Mouse (Mus musculus): ENCODE results near the gene Cldn19. TPM values are rescaled to one million over a fixed set of nuclear protein-coding genes. Genes with fewer than 3 reads are reported as not detected.
A peak's percentile ranks its signal among the peaks of the same experiment; 100 is the strongest.

Cldn19 gene
- total RNA-seq (2021) = under 1 TPM in 1 of 2 experiments, not detected in 1; 0.06 TPM

DNA sequence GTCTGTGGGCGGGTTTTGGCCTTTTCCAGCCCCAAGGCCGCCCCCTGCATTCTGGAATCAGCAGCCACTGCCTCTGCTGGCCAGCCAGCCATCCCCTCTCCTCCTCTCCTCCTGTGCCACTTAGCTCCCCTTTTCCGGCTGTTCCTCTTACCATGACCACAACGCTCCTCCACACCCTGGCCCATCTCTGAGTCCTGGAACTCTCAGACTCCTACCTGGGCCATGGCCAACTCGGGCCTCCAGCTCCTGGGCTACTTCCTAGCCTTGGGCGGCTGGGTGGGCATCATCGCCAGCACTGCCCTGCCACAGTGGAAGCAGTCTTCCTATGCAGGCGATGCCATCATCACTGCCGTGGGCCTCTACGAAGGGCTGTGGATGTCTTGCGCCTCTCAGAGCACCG is at the start of gene Cldn19:
Cldn19 (plus strand) TSS at position 64 of the 400 bp plus-strand sequence.
- intact Hi-C loops (cut with DNase I) = no loop called here
- no peak for DNase-seq (ENCODE audit: low spot score)

- DNase-seq (ENCODE audit: low spot score) = no peak
Measured at GRCm38 (mm10) chr4:119216667-119217066, 38.5 kb upstream of the Cldn19 start.

GRCm38 (mm10) chr4:119218169-119218568 is 37.0 kb upstream of the Cldn19 start, which contains the start of gene Tmem269:
Gene Tmem269 (minus strand): TSS chr4:119218217.
- no peak for DNase-seq (ENCODE audit: low spot score)
- intact Hi-C loops (cut with DNase I) = no loop called here

More at GRCm38 (mm10) chr4:119216667-119217066, 38.5 kb upstream of the Cldn19 start:
- intact Hi-C loops (cut with DNase I) = no loop called here

- no peak for DNase-seq (ENCODE audit: low spot score)
- intact Hi-C loops (cut with DNase I) = no loop called here
Measured at GRCm38 (mm10) chr4:119223696-119224095, 31.5 kb upstream of the Cldn19 start.

- intact Hi-C loops (cut with DNase I) = no loop called here
- no peak for DNase-seq (ENCODE audit: low spot score)
Measured at GRCm38 (mm10) chr4:119224534-119224933, 30.7 kb upstream of the Cldn19 start.

DNA sequence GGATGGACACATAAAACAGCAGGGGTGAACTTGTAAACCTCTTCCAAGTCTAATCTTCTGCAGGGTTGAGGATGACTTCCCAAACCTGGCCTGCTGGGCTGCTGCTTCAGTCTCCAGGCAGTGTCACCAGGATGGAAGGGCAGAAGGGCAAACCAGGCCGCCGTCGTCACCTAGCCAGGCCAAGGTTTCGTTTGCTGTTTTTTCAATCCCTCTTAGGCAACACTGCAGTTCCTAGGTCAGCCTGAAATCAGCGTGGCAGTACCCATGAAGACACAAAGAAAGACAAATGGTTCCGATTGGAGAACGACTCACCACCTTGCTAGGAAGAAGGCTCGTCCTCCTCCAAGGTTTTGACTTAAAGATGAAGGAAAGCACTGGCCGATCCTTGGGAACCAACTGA is 29.5 kb upstream of the Cldn19 start:
- intact Hi-C loops (cut with DNase I) = no loop called here
- DNase-seq (ENCODE audit: low spot score) = no peak

DNA sequence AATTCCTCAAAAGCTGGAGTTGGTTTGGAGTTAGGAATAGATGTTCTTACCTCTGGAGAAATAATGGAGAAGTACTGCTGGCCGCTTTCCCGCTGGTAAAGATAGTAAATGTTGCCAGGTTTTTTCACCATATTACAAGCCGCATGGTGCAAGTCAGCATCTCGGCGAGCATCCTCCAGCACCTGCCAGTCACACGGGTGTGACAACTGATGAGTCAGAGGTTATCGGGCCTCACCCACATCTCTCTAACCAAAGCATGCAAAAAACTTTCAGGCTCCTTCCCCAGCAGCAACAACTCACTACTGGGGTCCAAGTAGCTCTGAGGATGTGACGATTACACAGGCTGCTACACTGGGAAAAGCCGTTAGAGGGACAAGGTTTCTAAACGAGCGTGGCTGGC is 28.5 kb upstream of the Cldn19 start:
- no peak for DNase-seq (ENCODE audit: low spot score)
- intact Hi-C loops (cut with DNase I) = no loop called here

DNA sequence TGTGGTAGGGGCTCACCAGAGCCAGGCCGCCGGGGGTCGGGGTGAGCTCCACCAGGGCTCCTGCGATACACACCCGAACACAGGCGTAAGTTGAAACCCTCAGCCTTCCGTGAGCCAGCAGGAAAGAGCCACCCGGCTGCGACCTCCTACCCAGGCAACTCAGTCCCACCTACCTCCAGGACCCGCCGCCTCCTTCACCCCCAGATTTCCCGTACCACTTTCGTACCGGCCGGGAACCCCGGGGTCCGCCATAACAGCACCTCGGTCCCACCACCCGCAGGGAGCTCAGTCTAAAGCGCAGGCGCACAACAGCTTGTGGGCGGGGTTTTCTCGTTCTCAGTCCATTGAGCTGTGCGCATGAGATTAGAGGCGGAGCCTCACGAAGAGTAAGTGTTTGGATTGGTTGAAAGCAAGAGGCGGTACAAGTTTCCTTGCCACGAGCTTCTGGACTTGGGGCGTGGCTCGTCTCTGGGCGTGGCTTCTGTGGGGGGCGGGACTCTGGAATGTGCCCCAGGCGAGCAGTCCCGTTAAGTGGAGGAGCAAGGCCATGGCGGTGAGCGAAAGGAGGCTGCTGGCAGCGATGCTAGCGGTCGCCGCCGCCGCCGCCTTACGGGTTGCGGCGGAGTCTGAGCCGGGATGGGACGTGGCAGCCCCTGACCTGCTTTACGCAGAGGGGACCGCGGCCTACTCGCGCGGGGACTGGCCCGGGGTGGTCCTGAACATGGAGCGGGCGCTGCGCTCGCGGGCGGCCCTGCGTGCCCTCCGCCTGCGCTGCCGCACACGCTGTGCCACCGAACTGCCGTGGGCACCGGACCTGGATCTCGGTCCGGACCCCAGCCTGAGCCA is 22.6 kb upstream of the Cldn19 start, which contains the start of the genes AU022252 and P3h1:
AU022252 (minus strand) TSS at position 303 of the 846 bp plus-strand sequence.
P3h1 (plus strand) TSS at position 506 of the 846 bp plus-strand sequence.
- DNase-seq (ENCODE audit: low spot score) = peak; percentile 98
- intact Hi-C loops (cut with DNase I) = loop anchor here (5.0 kb wide), 1 partner anchor 1785 kb away; the partner anchor contains the start of gene Smap2

DNA sequence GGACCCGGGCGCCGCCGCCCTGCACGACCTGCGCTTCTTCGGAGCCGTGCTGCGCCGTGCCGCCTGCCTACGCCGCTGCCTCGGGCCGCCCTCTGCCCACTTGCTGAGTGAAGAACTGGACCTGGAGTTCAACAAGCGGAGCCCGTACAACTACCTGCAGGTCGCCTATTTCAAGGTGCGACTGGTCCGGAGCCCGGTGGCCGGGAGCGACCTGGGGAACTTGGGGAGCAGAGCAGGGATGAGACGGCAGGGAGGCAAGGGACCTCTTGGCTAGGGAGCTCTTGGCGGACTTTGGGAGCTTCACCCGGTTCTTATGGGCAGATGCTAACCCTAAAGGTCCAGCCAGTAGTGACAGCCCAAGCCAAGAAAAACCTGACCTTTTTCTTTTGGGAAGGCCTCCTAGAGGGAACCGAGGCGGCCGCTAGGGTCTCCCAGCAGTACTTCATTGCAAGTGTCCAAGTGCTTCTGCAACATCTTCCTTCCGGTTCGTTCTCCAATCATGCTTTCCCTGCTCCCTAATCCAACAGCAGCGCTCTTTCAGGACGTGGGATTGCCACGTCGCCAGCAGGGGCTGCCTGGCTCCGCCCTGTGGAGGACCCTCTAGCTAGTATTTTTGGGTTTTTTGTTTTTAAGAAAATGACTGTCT is 21.8 kb upstream of the Cldn19 start:
- DNase-seq (ENCODE audit: low spot score) = no peak
- intact Hi-C loops (cut with DNase I) = loop anchor here (5.0 kb wide), 1 partner anchor 1784 kb away; the partner anchor contains the start of gene Smap2

DNA sequence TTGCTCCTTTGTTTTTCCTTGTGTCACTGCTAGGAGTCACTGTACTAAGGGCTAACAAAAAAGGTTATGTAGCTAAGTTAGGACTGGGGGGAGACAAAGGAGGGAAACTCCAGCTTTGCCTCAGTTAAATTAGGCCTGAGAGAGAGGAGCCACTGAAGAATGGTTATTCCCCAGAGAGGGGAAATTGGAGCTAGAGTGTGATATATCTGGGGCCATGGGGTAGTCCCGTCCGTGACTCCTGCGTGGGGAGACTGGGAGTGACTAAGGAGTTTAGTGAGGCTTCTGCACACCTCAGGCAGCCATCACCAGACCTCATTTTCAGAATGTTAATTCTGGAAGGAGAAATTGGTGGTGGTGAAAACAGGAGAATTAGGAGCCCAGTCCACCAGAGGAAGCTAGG is 20.9 kb upstream of the Cldn19 start:
- no peak for DNase-seq (ENCODE audit: low spot score)
- intact Hi-C loops (cut with DNase I) = loop anchor here (5.0 kb wide), 1 partner anchor 1783 kb away; the partner anchor contains the start of gene Smap2

GRCm38 (mm10) chr4:119238661-119239060 is 16.6 kb upstream of the Cldn19 start:
- no peak for DNase-seq (ENCODE audit: low spot score)
- intact Hi-C loops (cut with DNase I) = no loop called here

- peak; percentile 30 for DNase-seq (ENCODE audit: low spot score)
- intact Hi-C loops (cut with DNase I) = no loop called here
Measured at GRCm38 (mm10) chr4:119239181-119239682, 16.0 kb upstream of the Cldn19 start.

DNA sequence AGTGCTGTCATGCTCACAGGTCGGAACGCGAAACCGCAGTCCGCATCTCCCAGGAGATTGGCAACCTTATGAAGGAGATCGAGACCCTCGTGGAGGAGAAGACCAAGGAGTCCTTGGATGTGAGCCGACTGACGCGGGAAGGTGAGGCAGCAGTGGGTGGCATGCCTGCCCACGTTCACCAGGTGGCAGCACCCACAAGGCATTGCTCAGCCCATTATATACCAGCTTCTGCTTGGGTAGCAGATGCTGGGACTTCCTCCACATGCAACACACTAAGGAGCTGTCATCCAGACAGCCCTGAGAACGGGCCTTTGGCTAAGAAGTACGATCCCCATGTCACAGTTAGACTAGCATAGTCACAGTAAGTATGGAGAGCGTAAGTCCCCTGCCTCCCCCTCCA is 13.6 kb upstream of the Cldn19 start:
- DNase-seq (ENCODE audit: low spot score) = no peak
- intact Hi-C loops (cut with DNase I) = loop anchor here (2.0 to 10.0 kb wide), 2 partner anchors 383 to 887 kb away; no protein-coding TSS in a partner anchor

DNA sequence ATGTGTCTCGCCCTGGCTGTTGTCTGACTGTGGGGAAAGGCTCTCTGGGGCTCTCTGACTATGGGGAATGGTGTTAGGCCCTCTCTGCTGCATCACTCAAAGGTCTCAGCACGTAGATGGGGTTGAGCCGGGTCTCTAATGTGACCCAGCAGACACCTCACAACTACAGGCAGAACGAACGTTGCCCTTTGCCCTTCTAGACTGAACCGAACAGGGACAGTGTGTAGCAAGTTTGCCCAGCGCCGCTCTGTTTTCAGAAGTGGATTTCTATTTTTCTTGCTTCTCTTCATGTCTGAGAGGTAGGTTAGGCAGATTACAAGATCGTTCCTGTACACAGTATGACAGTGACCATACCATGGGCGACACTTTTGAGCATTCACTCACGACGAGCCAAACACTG is 12.6 kb upstream of the Cldn19 start:
- DNase-seq (ENCODE audit: low spot score) = no peak
- intact Hi-C loops (cut with DNase I) = loop anchor here (10.0 kb wide), 1 partner anchor 382 kb away; no protein-coding TSS in a partner anchor

DNA sequence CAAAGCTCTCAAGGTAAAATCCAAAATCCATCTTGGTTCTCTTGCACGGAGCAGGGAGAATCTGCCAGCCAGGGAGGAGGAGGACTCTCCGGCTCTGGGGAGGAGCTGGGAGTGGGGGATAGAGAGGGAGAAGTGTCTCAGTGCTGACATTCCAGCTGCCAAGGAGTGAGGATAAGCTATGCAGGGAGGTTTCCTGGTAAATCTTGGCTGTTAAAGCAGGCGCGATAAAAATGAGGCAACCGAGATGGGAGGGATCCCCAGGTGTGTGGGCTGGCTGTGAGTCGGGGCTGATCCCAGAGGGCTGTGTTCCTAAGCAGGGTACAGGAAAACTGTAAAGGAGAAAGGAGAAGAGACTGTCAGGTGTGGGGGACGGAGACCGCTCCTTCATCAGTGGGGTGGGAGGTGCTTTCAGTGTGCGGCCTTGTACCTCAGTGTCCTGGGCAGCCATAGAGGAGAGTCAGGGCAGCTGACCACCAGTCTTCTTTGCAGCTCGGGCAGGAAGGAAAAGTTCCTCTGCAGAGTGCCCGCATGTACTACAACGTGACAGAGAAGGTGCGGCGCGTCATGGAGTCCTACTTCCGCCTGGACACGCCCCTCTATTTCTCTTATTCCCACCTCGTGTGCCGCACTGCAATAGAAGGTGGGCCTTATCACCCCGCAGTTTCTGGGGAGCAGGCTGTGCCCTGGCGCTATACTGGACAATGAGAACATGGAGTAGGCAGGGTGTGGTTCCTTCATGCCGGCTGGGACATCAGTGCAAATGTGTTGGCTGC is 10.6 kb upstream of the Cldn19 start:
- intact Hi-C loops (cut with DNase I) = loop anchor here (5.0 to 10.0 kb wide), 4 partner anchors 178 to 423 kb away; partner anchors contain the start of genes Ppcs and Zmynd12
- no peak for DNase-seq (ENCODE audit: low spot score)

DNA sequence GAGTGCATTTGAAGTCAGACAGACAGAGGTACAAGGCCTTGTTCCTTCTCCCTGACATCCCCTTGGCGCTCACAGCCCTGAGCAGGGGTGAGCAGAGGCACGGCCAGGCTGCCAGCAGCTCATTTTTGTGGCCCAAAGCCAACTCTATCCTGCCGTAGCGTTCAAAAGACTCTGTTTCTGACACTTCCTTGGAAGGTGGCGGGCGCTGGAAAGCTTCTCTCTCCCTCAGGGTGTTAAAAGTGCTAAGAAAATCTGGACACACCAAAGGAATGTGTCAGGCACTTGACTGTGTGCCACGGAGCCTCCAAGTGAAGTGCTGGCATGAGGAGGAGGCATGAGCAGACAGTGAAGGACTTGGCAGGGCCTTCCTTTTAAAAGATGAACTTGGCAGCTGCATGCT is 9.7 kb upstream of the Cldn19 start:
- DNase-seq (ENCODE audit: low spot score) = no peak
- intact Hi-C loops (cut with DNase I) = loop anchor here (5.0 to 10.0 kb wide), 4 partner anchors 177 to 422 kb away; partner anchors contain the start of genes Ppcs and Zmynd12

GRCm38 (mm10) chr4:119245961-119246360 is 9.3 kb upstream of the Cldn19 start:
- no peak for DNase-seq (ENCODE audit: low spot score)

GRCm38 (mm10) chr4:119246688-119247225 is 8.5 kb upstream of the Cldn19 start:
- intact Hi-C loops (cut with DNase I) = loop anchor here (2.0 to 10.0 kb wide), 6 partner anchors 52 to 421 kb away; partner anchors contain the start of genes Ppcs and Zmynd12
- DNase-seq (ENCODE audit: low spot score) = no peak

More at GRCm38 (mm10) chr4:119245961-119246360, 9.3 kb upstream of the Cldn19 start:
- intact Hi-C loops (cut with DNase I) = loop anchor here (2.0 to 10.0 kb wide), 6 partner anchors 53 to 421 kb away; partner anchors contain the start of genes Ppcs and Zmynd12

Data from heart, postnatal 25 days (tissue).